In genomic region chr3:30595111-30595832, GRCm38 (mm10) we compare ENCODE assay signal across 1 mouse cellular context.
TF ChIP-seq lines count a peak whose summit lies in the region.

No protein-coding gene starts in this region.

TF ChIP-seq in MEL, 35 proteins besides CTCF, POLR2A, EP300 and RAD21:
- TF ChIP-seq USF1 (IDR thresholded peaks at IDR 0.05; ENCODE audit: low read depth, low read length) (peak; percentile 39; the same call in 1 of the 2 replicates), MAZ (IDR thresholded peaks at IDR 0.05; ENCODE audit: low read depth, low read length) (peak; percentile 29; the same call in 1 of the 2 replicates), ZNF384 (IDR thresholded peaks at IDR 0.05; ENCODE audit: low read depth, low read length) (no peak), BHLHE40 (IDR thresholded peaks at IDR 0.05; ENCODE audit: borderline replicate concordance, low read depth, low read length) (peak; percentile 87; the same call in 1 of the 2 replicates), JUND (IDR thresholded peaks at IDR 0.05; ENCODE audit: low read depth, low read length) (no peak), NELFE (IDR thresholded peaks at IDR 0.05; ENCODE audit: low read depth, low read length) (peak; percentile 54; the same call in 1 of the 2 replicates), NRF1 (IDR thresholded peaks at IDR 0.05; ENCODE audit: insufficient read depth, low read depth, low read length, poor library complexity, severe bottlenecking) (peak; percentile 77), MYB (IDR thresholded peaks at IDR 0.05; ENCODE audit: low read depth, low read length) (no peak), MEF2A (IDR thresholded peaks at IDR 0.05; ENCODE audit: extremely low read depth, insufficient replicate concordance, low read depth, low read length, poor library complexity, severe bottlenecking) (no peak), TBP (IDR thresholded peaks at IDR 0.05; ENCODE audit: low read depth, low read length) (peak; percentile 60; the same call in 1 of the 2 replicates), MXI1 (IDR thresholded peaks at IDR 0.05; ENCODE audit: low read depth, low read length) (peak; percentile 35), SIN3A (IDR thresholded peaks at IDR 0.05; ENCODE audit: low read length) (no peak; the same call in 1 of the 2 replicates), MAX (IDR thresholded peaks at IDR 0.05; ENCODE audit: low read length) (0 out of 2 replicates have a peak, but pooled peaks have one; percentile 8)
TF ChIP-seq in MEL: peak in this region for 8.
